Mouse (Mus musculus): ENCODE results near the gene Cacna1a. TPM values are rescaled to one million over a fixed set of nuclear protein-coding genes. Genes with fewer than 3 reads are reported as not detected.

Gene Cacna1a
- total RNA-seq, 1 experiment: 27.4 TPM

GRCm38 (mm10) chr8:84513765-84514164, 125.5 kb downstream of the Cacna1a start:
- no peak overlapping the region for H3K9ac ChIP-seq (ENCODE audit: insufficient read depth, low read depth, low read length, poor library complexity, severe bottlenecking)
- H3K36me3 ChIP-seq (ENCODE audit: control insufficient read depth, insufficient read depth, low read length, poor library complexity, severe bottlenecking): no peaks in the 10 kb centered on the region
- no peaks in the 10 kb centered on the region; a peak in 1 of 4 replicates for H3K4me1 ChIP-seq (ENCODE audit: control insufficient read depth in 2 of 2, insufficient read depth in 2 of 2, low read length in 2 of 2, poor library complexity in 1 of 2)
- DNase-seq (ENCODE audit: low read depth, low spot score): peak; percentile 26
- no peak overlapping the region for H3K27ac ChIP-seq (ENCODE audit: insufficient read depth, low read depth, low read length, poor library complexity, severe bottlenecking)
- H3K9me3 ChIP-seq (ENCODE audit: control insufficient read depth, insufficient read depth, low read depth, low read length): no peaks in the 10 kb centered on the region
- no peak overlapping the region for H3K4me3 ChIP-seq (ENCODE audit: insufficient read depth in 1 of 2, low read depth in 1 of 2, low read length in 2 of 2, poor library complexity in 1 of 2, severe bottlenecking in 1 of 2)
- TF ChIP-seq MAFK (IDR thresholded peaks at IDR 0.05; ENCODE audit: insufficient read depth, low read depth, low read length) (no peak), ZC3H11A (IDR thresholded peaks at IDR 0.05; ENCODE audit: borderline replicate concordance, low read depth, low read length) (no peak), CHD2 (IDR thresholded peaks at IDR 0.05; ENCODE audit: low read depth, low read length) (no peak), HCFC1 (IDR thresholded peaks at IDR 0.05; ENCODE audit: borderline replicate concordance, insufficient read depth, low read length) (no peak), ZNF384 (IDR thresholded peaks at IDR 0.05; ENCODE audit: low read depth, low read length) (no peak)
- in situ Hi-C loops (cut with MboI; ENCODE audit: low sequenced_read_pairs in 2 of 2, unreplicated experiment in 2 of 2): no loop called here

- in situ Hi-C loops (cut with MboI; ENCODE audit: low sequenced_read_pairs in 2 of 2, unreplicated experiment in 2 of 2): loop anchor here in 1 of 2 experiments (5.0 kb wide), 1 partner anchor 156 kb away; no protein-coding TSS in a partner anchor
- Histone ChIP-seq H3K9me3 (ENCODE audit: control insufficient read depth, insufficient read depth, low read depth, low read length) (no peaks in the 10 kb centered on the region), H3K9ac (ENCODE audit: insufficient read depth, low read depth, low read length, poor library complexity, severe bottlenecking) (no peak overlapping the region), H3K27ac (ENCODE audit: insufficient read depth, low read depth, low read length, poor library complexity, severe bottlenecking) (no peak overlapping the region; the same call in 1 of the 2 replicates), H3K4me1 (ENCODE audit: control insufficient read depth in 2 of 2, insufficient read depth in 2 of 2, low read length in 2 of 2, poor library complexity in 1 of 2) (peaks cover 0 to 6% of the 10 kb centered on the region in 2 experiments; a peak in 1 of 4 replicates), H3K4me3 (ENCODE audit: insufficient read depth in 1 of 2, low read depth in 1 of 2, low read length in 2 of 2, poor library complexity in 1 of 2, severe bottlenecking in 1 of 2) (no peak overlapping the region), H3K36me3 (ENCODE audit: control insufficient read depth, insufficient read depth, low read length, poor library complexity, severe bottlenecking) (no peaks in the 10 kb centered on the region; the same call in 1 of the 2 replicates)
- no peak for TF ChIP-seq ZC3H11A (IDR thresholded peaks at IDR 0.05; ENCODE audit: borderline replicate concordance, low read depth, low read length)
- TF ChIP-seq CHD2 (IDR thresholded peaks at IDR 0.05; ENCODE audit: low read depth, low read length): no peak
- no peak for TF ChIP-seq ZNF384 (IDR thresholded peaks at IDR 0.05; ENCODE audit: low read depth, low read length)
- no peak for TF ChIP-seq MAFK (IDR thresholded peaks at IDR 0.05; ENCODE audit: insufficient read depth, low read depth, low read length)
- no peak for TF ChIP-seq HCFC1 (IDR thresholded peaks at IDR 0.05; ENCODE audit: borderline replicate concordance, insufficient read depth, low read length)
- no peak for DNase-seq (ENCODE audit: low read depth, low spot score)
Measured at GRCm38 (mm10) chr8:84518180-84518579, 129.9 kb downstream of the Cacna1a start.

GRCm38 (mm10) chr8:84518720-84519119, 130.5 kb downstream of the Cacna1a start:
- Histone ChIP-seq H3K36me3 (ENCODE audit: control insufficient read depth, insufficient read depth, low read length, poor library complexity, severe bottlenecking) (no peaks in the 10 kb centered on the region; the same call in 1 of the 2 replicates), H3K9me3 (ENCODE audit: control insufficient read depth, insufficient read depth, low read depth, low read length) (no peaks in the 10 kb centered on the region), H3K27ac (ENCODE audit: insufficient read depth, low read depth, low read length, poor library complexity, severe bottlenecking) (no peak overlapping the region), H3K9ac (ENCODE audit: insufficient read depth, low read depth, low read length, poor library complexity, severe bottlenecking) (no peak overlapping the region), H3K4me3 (ENCODE audit: insufficient read depth in 1 of 2, low read depth in 1 of 2, low read length in 2 of 2, poor library complexity in 1 of 2, severe bottlenecking in 1 of 2) (no peak overlapping the region), H3K4me1 (ENCODE audit: control insufficient read depth in 2 of 2, insufficient read depth in 2 of 2, low read length in 2 of 2, poor library complexity in 1 of 2) (peaks cover 0 to 6% of the 10 kb centered on the region in 2 experiments; a peak in 1 of 4 replicates)
- TF ChIP-seq CHD2 (IDR thresholded peaks at IDR 0.05; ENCODE audit: low read depth, low read length): no peak
- TF ChIP-seq ZNF384 (IDR thresholded peaks at IDR 0.05; ENCODE audit: low read depth, low read length): no peak
- TF ChIP-seq ZC3H11A (IDR thresholded peaks at IDR 0.05; ENCODE audit: borderline replicate concordance, low read depth, low read length): no peak
- TF ChIP-seq HCFC1 (IDR thresholded peaks at IDR 0.05; ENCODE audit: borderline replicate concordance, insufficient read depth, low read length): no peak
- no peak for TF ChIP-seq MAFK (IDR thresholded peaks at IDR 0.05; ENCODE audit: insufficient read depth, low read depth, low read length)
- in situ Hi-C loops (cut with MboI; ENCODE audit: low sequenced_read_pairs in 2 of 2, unreplicated experiment in 2 of 2): loop anchor here in 1 of 2 experiments (5.0 kb wide), 1 partner anchor 156 kb away; no protein-coding TSS in a partner anchor
- no peak for DNase-seq (ENCODE audit: low read depth, low spot score)

- no peak overlapping the region for H3K27ac ChIP-seq (ENCODE audit: insufficient read depth, low read depth, low read length, poor library complexity, severe bottlenecking)
- in situ Hi-C loops (cut with MboI; ENCODE audit: low sequenced_read_pairs in 2 of 2, unreplicated experiment in 2 of 2): loop anchor here in 1 of 2 experiments (5.0 kb wide), 1 partner anchor 158 kb away; no protein-coding TSS in a partner anchor
Measured at GRCm38 (mm10) chr8:84519767-84520626, 131.8 kb downstream of the Cacna1a start.

More at GRCm38 (mm10) chr8:84519767-84520626, 131.8 kb downstream of the Cacna1a start:
- peaks cover 0 to 6% of the 10 kb centered on the region in 2 experiments; a peak in 1 of 4 replicates for H3K4me1 ChIP-seq (ENCODE audit: control insufficient read depth in 2 of 2, insufficient read depth in 2 of 2, low read length in 2 of 2, poor library complexity in 1 of 2)
- no peak overlapping the region for H3K9ac ChIP-seq (ENCODE audit: insufficient read depth, low read depth, low read length, poor library complexity, severe bottlenecking)
- no peaks in the 10 kb centered on the region for H3K9me3 ChIP-seq (ENCODE audit: control insufficient read depth, insufficient read depth, low read depth, low read length)
- H3K36me3 ChIP-seq (ENCODE audit: control insufficient read depth, insufficient read depth, low read length, poor library complexity, severe bottlenecking): no peaks in the 10 kb centered on the region; the same call in 1 of the 2 replicates
- no peak for TF ChIP-seq ZC3H11A (IDR thresholded peaks at IDR 0.05; ENCODE audit: borderline replicate concordance, low read depth, low read length)
- TF ChIP-seq ZNF384 (IDR thresholded peaks at IDR 0.05; ENCODE audit: low read depth, low read length): no peak
- TF ChIP-seq CHD2 (IDR thresholded peaks at IDR 0.05; ENCODE audit: low read depth, low read length): no peak
- TF ChIP-seq MAFK (IDR thresholded peaks at IDR 0.05; ENCODE audit: insufficient read depth, low read depth, low read length): no peak
- TF ChIP-seq HCFC1 (IDR thresholded peaks at IDR 0.05; ENCODE audit: borderline replicate concordance, insufficient read depth, low read length): no peak
- DNase-seq (ENCODE audit: low read depth, low spot score): no peak
- no peak overlapping the region for H3K4me3 ChIP-seq (ENCODE audit: insufficient read depth in 1 of 2, low read depth in 1 of 2, low read length in 2 of 2, poor library complexity in 1 of 2, severe bottlenecking in 1 of 2)

Data from ES-E14 (cell line).